Comparison of ENCODE assay signal across 16 mouse cellular contexts in genomic region chr2:165009161-165009560, GRCm38 (mm10).
"Had no signal": no experiment of that assay in that cellular context is flagged by ENCODE, and none has a peak within 500 bp of the region (broad histone marks: within the 10 kb centered on the region; RNA-seq: fewer than 3 reads in every experiment).

No protein-coding gene starts in this region.

- H3K4me1 ChIP-seq: neural tube, embryonic 13.5 days; neural tube, embryonic 15.5 days; stomach, embryonic 15.5 days had no signal

- DNase-seq: retina, postnatal 1 day; right cerebral cortex, adult 18-20 months; right cerebral cortex, postnatal 14 days; right cerebral cortex, postnatal 25 days; right cerebral cortex, postnatal 4 days; spleen, adult 18-20 months; thymus, adult 18-20 months; thymus, adult 2 months; thymus, postnatal 14 days; thymus, postnatal 25 days; thymus, postnatal 36 days; thymus, postnatal 4 days had no signal

- H3K27ac ChIP-seq: neural tube, embryonic 13.5 days; neural tube, embryonic 15.5 days; stomach, embryonic 15.5 days; stomach, postnatal 0 days had no signal

- H3K9me3 ChIP-seq: neural tube, embryonic 13.5 days; neural tube, embryonic 15.5 days; stomach, embryonic 15.5 days had no signal

- H3K9ac ChIP-seq: neural tube, embryonic 13.5 days; neural tube, embryonic 15.5 days; stomach, embryonic 15.5 days had no signal

- H3K4me3 ChIP-seq: neural tube, embryonic 13.5 days; neural tube, embryonic 15.5 days; stomach, embryonic 15.5 days had no signal

- H3K27me3 ChIP-seq: neural tube, embryonic 13.5 days; neural tube, embryonic 15.5 days; stomach, embryonic 15.5 days had no signal
